Mouse (Mus musculus) ES-E14 (cell line): ENCODE measurements around the gene Antxrl. TPM values are rescaled to one million over a fixed set of nuclear protein-coding genes. Genes with fewer than 3 reads are reported as not detected.

Source experiments
- DNase-seq: peaks from one replicate; pipeline ENCODE4 v3.0.0-alpha.2; 2013; ENCODE audit warnings: low read depth, low spot score
- H3K27ac ChIP-seq: 2 replicates; pipeline ENCODE4 v1.5.1; 2012; ENCODE audit warnings: low read depth, mild to moderate bottlenecking, low read length, moderate library complexity, mixed read lengths; ENCODE audit not compliant: poor library complexity, insufficient read depth, severe bottlenecking
- H3K36me3 ChIP-seq: 2 replicates; pipeline ENCODE4 v1.6.1; 2012; ENCODE audit warnings: mild to moderate bottlenecking, low read length, moderate library complexity, mixed read lengths; ENCODE audit not compliant: control insufficient read depth, poor library complexity, insufficient read depth, severe bottlenecking
- H3K4me1 ChIP-seq, 2 experiments: fragments of 150-350 bp in 1 of 2; sonication (generic) in 1 of 2; 2 replicates each; pipeline ENCODE4 v1.6.1; 2012; ENCODE audit warnings: low read length in 2 of 2, mild to moderate bottlenecking in 1 of 2, mixed read lengths in 1 of 2; ENCODE audit not compliant: control insufficient read depth in 2 of 2, insufficient read depth in 2 of 2, poor library complexity in 1 of 2
- H3K4me3 ChIP-seq, 2 experiments: fragments of 150-350 bp in 1 of 2; sonication (generic) in 1 of 2; 2 replicates each; pipeline ENCODE4 v1.5.1; 2012; ENCODE audit warnings: low read length in 2 of 2, low read depth in 1 of 2, mild to moderate bottlenecking in 1 of 2, mixed read lengths in 1 of 2; ENCODE audit not compliant: insufficient read depth in 1 of 2, poor library complexity in 1 of 2, severe bottlenecking in 1 of 2
- H3K9ac ChIP-seq: 2 replicates; pipeline ENCODE4 v1.6.1; 2012; ENCODE audit warnings: low read depth, mild to moderate bottlenecking, low read length, mixed read lengths; ENCODE audit not compliant: poor library complexity, insufficient read depth, severe bottlenecking
- H3K9me3 ChIP-seq: fragments of 150-350 bp; sonication (generic); 2 replicates; pipeline ENCODE4 v1.6.1; 2012; ENCODE audit warnings: low read depth, mild to moderate bottlenecking, low read length; ENCODE audit not compliant: control insufficient read depth, insufficient read depth
- CHD2 ChIP-seq: IDR thresholded peaks from 2 replicates; pipeline ENCODE4 v1.6.1; 2014; ENCODE audit warnings: mild to moderate bottlenecking, low read depth, low read length, inconsistent platforms
- HCFC1 ChIP-seq: IDR thresholded peaks from 2 replicates; pipeline ENCODE4 v1.6.1; 2012; ENCODE audit warnings: low read length, inconsistent platforms, borderline replicate concordance; ENCODE audit not compliant: insufficient read depth
- MAFK ChIP-seq: IDR thresholded peaks from 2 replicates; pipeline ENCODE4 v1.6.1; 2014; ENCODE audit warnings: mild to moderate bottlenecking, low read depth, low read length, inconsistent platforms; ENCODE audit not compliant: insufficient read depth
- ZC3H11A ChIP-seq: IDR thresholded peaks from 2 replicates; pipeline ENCODE4 v1.6.1; 2012; ENCODE audit warnings: low read depth, mild to moderate bottlenecking, inconsistent platforms, low read length, borderline replicate concordance
- ZNF384 ChIP-seq: IDR thresholded peaks from 2 replicates; pipeline ENCODE4 v1.6.1; 2012; ENCODE audit warnings: low read depth, low read length, inconsistent platforms
- in situ Hi-C, 2 experiments: fragments of 600-800 bp; cut with MboI; formaldehyde crosslinking; loops; one replicate each; pipeline ENCODE4 v1.15.1; 2025; ENCODE audit warnings: low sequenced_read_pairs in 2 of 2, inconsistent platforms in 1 of 2; ENCODE audit not compliant: unreplicated experiment in 2 of 2
- total RNA-seq: library from RNA; depleted of rRNA; stranded (reverse); fragments of 300-350 nt; gene quantifications from 2 replicates; pipeline ENCODE4 v1.2.3, GENCODE M21; 2012

Antxrl gene
- total RNA-seq, 1 experiment, result not detected

DNA sequence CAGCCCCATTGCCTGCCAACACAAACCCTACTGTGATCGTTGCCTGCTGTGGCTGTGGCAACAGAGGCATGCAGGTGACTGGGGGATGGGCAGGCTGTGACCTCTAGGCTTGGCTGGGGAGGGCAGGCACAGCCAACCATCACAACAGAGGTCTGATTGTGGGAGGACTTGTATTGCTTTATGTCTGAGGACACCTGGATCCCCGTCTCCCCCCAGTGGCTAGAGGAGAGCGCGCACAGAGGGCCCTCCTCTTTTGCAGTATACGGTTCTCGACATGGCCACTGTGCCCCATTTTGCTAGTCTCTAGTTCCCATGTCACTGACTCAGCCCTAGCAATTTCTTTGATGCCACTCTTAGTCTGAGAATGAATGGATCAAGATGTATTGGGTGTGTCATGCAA lies 19.2 kb downstream of the Antxrl start:
- in situ Hi-C loops, result no loop called here
- no peak for DNase-seq
- H3K4me1 ChIP-seq, result peaks cover 0 to 2% of the 10 kb centered on the region in 2 experiments; a peak in 1 of 4 replicates
- H3K27ac ChIP-seq, result no peak overlapping the region
- no peaks in the 10 kb centered on the region for H3K9me3 ChIP-seq
- H3K36me3 ChIP-seq, result no peaks in the 10 kb centered on the region
- H3K4me3 ChIP-seq, result no peak overlapping the region
- H3K9ac ChIP-seq, result no peak overlapping the region
- TF ChIP-seq MAFK, result no peak
- no peak for TF ChIP-seq ZC3H11A
- no peak for TF ChIP-seq CHD2
- TF ChIP-seq HCFC1, result no peak
- no peak for TF ChIP-seq ZNF384

DNA sequence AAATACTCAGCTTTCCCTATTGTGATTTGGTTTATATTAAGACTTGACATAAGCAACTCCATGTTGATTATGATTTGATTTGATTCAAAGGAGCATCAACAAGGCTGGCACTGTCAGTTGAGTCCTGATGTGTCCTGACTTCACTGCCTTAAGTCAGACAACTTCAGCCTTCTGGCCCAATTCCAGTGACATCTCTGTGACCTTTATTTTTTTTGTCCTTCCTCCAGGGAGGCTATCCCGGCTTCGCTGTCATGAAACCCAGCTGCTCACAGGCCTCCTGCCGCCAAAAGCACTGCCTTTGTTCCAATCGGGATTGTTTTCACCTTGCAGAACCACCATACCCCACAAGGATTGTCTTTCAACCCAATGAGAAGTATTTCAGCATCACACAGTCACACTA lies 22.8 kb downstream of the Antxrl start:
- H3K36me3 ChIP-seq, result no peaks in the 10 kb centered on the region
- no peak overlapping the region for H3K9ac ChIP-seq
- in situ Hi-C loops, result loop anchor here (25.0 kb wide), 3 partner anchors 337 to 712 kb away; partner anchors contain the start of gene Ldb3 (in 2 of the 2)

DNA sequence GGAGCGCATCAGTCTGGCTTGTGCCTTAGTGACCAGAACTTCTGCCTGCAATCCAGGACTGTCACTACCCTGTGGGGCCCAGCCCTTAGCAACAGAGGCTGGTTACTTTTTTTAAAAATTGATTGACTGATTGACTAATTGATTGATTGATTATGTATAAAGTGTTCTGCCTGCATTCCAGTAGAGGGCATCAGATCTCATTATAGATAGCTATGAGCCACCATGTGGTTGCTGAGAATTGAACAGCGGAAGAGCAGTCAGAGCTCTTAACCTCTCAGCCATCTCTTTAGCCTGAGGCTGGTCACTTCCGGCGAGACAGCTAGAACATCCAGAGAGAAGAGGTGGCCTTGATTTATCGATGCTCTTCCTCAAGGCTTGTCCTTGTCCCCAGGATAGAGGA lies 24.7 kb downstream of the Antxrl start:
- Histone ChIP-seq H3K4me3 (no peak overlapping the region), H3K27ac (no peak overlapping the region), H3K4me1 (no peaks in the 10 kb centered on the region), H3K36me3 (no peaks in the 10 kb centered on the region), H3K9ac (no peak overlapping the region), H3K9me3 (no peaks in the 10 kb centered on the region)
- in situ Hi-C loops, result loop anchor here (25.0 kb wide), 3 partner anchors 335 to 710 kb away; partner anchors contain the start of gene Ldb3 (in 2 of the 2)
- no peak for TF ChIP-seq ZC3H11A
- TF ChIP-seq HCFC1, result no peak
- no peak for TF ChIP-seq ZNF384
- TF ChIP-seq MAFK, result no peak
- TF ChIP-seq CHD2, result no peak
- no peak for DNase-seq

More for the DNA sequence above, 22.8 kb downstream of the Antxrl start:
- no peak for DNase-seq
- Histone ChIP-seq H3K27ac (no peak overlapping the region), H3K9me3 (no peaks in the 10 kb centered on the region), H3K4me1 (peaks cover 0 to 2% of the 10 kb centered on the region in 2 experiments; a peak in 1 of 4 replicates), H3K4me3 (no peak overlapping the region)
- TF ChIP-seq ZNF384 (no peak), CHD2 (no peak), HCFC1 (no peak), MAFK (no peak), ZC3H11A (no peak)

DNA sequence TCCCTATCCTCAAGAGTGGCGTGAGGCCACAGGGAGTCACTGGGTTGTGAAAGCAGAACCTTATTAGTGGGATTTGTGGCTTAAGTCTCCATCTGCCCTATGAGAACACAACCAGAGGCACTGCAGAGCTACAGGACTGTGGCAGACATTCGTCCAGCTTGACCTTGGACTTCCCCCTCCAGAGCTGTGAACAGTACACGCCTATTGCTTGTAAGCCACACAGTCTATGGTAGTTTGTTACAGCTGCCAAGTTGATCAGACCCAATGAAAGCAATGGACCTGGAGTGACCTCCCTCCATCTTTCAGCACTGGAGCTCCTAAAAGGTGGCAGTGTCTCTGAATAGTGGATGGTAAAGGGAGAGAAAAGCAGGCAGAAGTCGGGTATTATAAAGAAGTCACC lies 25.8 kb downstream of the Antxrl start:
- in situ Hi-C loops, result loop anchor here (25.0 kb wide), 3 partner anchors 334 to 709 kb away; partner anchors contain the start of gene Ldb3 (in 2 of the 2)
- no peak for TF ChIP-seq MAFK
- no peak for TF ChIP-seq HCFC1
- no peak for TF ChIP-seq ZNF384
- TF ChIP-seq CHD2, result no peak
- no peak for TF ChIP-seq ZC3H11A
- H3K4me3 ChIP-seq, result no peak overlapping the region
- H3K4me1 ChIP-seq, result no peaks in the 10 kb centered on the region
- H3K9me3 ChIP-seq, result no peaks in the 10 kb centered on the region
- no peak overlapping the region for H3K9ac ChIP-seq
- H3K27ac ChIP-seq, result no peak overlapping the region
- no peaks in the 10 kb centered on the region for H3K36me3 ChIP-seq
- no peak for DNase-seq
